Mouse (Mus musculus): ENCODE measurements around the gene Ociad1. TPM values are rescaled to one million over a fixed set of nuclear protein-coding genes. Genes with fewer than 3 reads are reported as not detected.
"Not testable (repeated sequence)": the region's sequence is repeated elsewhere in the genome, so short reads cannot be mapped to it uniquely, and the experiment has no call there.

The Ociad1 gene
- polyA plus RNA-seq, 1 experiment from 2014 or later = 374 TPM

GRCm38 (mm10) chr5:73314654-73315053, 22.1 kb downstream of the Ociad1 start:
- no peak for ATAC-seq
- Histone ChIP-seq H3K4me1 (ENCODE audit: control insufficient read depth, insufficient read depth, low read length) (no peaks in the 10 kb centered on the region), H3K4me3 (ENCODE audit: low read depth, low read length) (no peak overlapping the region), H3K9ac (ENCODE audit: low read depth, low read length) (no peak overlapping the region), H3K36me3 (ENCODE audit: control insufficient read depth, insufficient read depth, low read length) (peaks cover 32% of the 10 kb centered on the region), H3K9me3 (replicated peaks; ENCODE audit: control insufficient read depth, low read length, poor library complexity, severe bottlenecking) (no peaks in the 10 kb centered on the region), H3K27me3 (ENCODE audit: control insufficient read depth, insufficient read depth, low read depth, low read length) (no peaks in the 10 kb centered on the region), H3K27ac (ENCODE audit: low read length) (no peak overlapping the region), H3K4me2 (ENCODE audit: low read length) (no peak overlapping the region)
- WGBS = 91% methylated on average over 2 of the region's 2 CpGs

GRCm38 (mm10) chr5:73319306-73319705, 26.7 kb downstream of the Ociad1 start:
- WGBS = 92% methylated on average over 5 of the region's 5 CpGs
- peaks cover 8% of the 10 kb centered on the region for H3K36me3 ChIP-seq (ENCODE audit: control insufficient read depth, insufficient read depth, low read length)
- no peak overlapping the region for H3K4me2 ChIP-seq (ENCODE audit: low read length)
- no peak overlapping the region for H3K4me3 ChIP-seq (ENCODE audit: low read depth, low read length)
- H3K9ac ChIP-seq (ENCODE audit: low read depth, low read length) = no peak overlapping the region
- no peak overlapping the region for H3K27ac ChIP-seq (ENCODE audit: low read length)
- no peaks in the 10 kb centered on the region for H3K27me3 ChIP-seq (ENCODE audit: control insufficient read depth, insufficient read depth, low read depth, low read length)
- no peaks in the 10 kb centered on the region for H3K4me1 ChIP-seq (ENCODE audit: control insufficient read depth, insufficient read depth, low read length)
- no peak for ATAC-seq
- H3K9me3 ChIP-seq (replicated peaks; ENCODE audit: control insufficient read depth, low read length, poor library complexity, severe bottlenecking) = no peaks in the 10 kb centered on the region

- not testable (repeated sequence) for H3K4me2 ChIP-seq (ENCODE audit: low read length); H3K36me3 ChIP-seq (ENCODE audit: control insufficient read depth, insufficient read depth, low read length); H3K27ac ChIP-seq (ENCODE audit: low read length); H3K9ac ChIP-seq (ENCODE audit: low read depth, low read length); H3K9me3 ChIP-seq (replicated peaks; ENCODE audit: control insufficient read depth, low read length, poor library complexity, severe bottlenecking); H3K4me3 ChIP-seq (ENCODE audit: low read depth, low read length); H3K27me3 ChIP-seq (ENCODE audit: control insufficient read depth, insufficient read depth, low read depth, low read length); ATAC-seq; H3K4me1 ChIP-seq (ENCODE audit: control insufficient read depth, insufficient read depth, low read length)
- WGBS = 86% methylated on average over 1 of the region's 1 CpGs
These were observed 30.1 kb downstream of the Ociad1 start for GRCm38 (mm10) chr5:73322684-73323083.

- no peaks in the 10 kb centered on the region for H3K27me3 ChIP-seq (ENCODE audit: control insufficient read depth, insufficient read depth, low read depth, low read length)
- no peak overlapping the region for H3K27ac ChIP-seq (ENCODE audit: low read length)
- WGBS = 89% methylated on average over 5 of the region's 5 CpGs
- no peak overlapping the region for H3K4me3 ChIP-seq (ENCODE audit: low read depth, low read length)
- no peak overlapping the region for H3K9ac ChIP-seq (ENCODE audit: low read depth, low read length)
- no peak overlapping the region for H3K4me2 ChIP-seq (ENCODE audit: low read length)
- H3K4me1 ChIP-seq (ENCODE audit: control insufficient read depth, insufficient read depth, low read length) = no peaks in the 10 kb centered on the region
- H3K9me3 ChIP-seq (replicated peaks; ENCODE audit: control insufficient read depth, low read length, poor library complexity, severe bottlenecking) = no peaks in the 10 kb centered on the region
- H3K36me3 ChIP-seq (ENCODE audit: control insufficient read depth, insufficient read depth, low read length) = no peaks in the 10 kb centered on the region; the same call in 1 of the 2 replicates
- no peak for ATAC-seq
These were observed 31.0 kb downstream of the Ociad1 start for GRCm38 (mm10) chr5:73323602-73324001.

GRCm38 (mm10) chr5:73324526-73325170, 32.1 kb downstream of the Ociad1 start:
- ATAC-seq = no peak

GRCm38 (mm10) chr5:73331002-73331401, 38.4 kb downstream of the Ociad1 start:
- no peak overlapping the region for H3K27ac ChIP-seq (ENCODE audit: low read length)
- H3K36me3 ChIP-seq (ENCODE audit: control insufficient read depth, insufficient read depth, low read length) = no peaks in the 10 kb centered on the region; the same call in 1 of the 2 replicates
- no peak overlapping the region for H3K4me3 ChIP-seq (ENCODE audit: low read depth, low read length)
- H3K27me3 ChIP-seq (ENCODE audit: control insufficient read depth, insufficient read depth, low read depth, low read length) = no peaks in the 10 kb centered on the region
- no peak for ATAC-seq
- H3K9me3 ChIP-seq (replicated peaks; ENCODE audit: control insufficient read depth, low read length, poor library complexity, severe bottlenecking) = no peaks in the 10 kb centered on the region
- 45% methylated on average over 4 of the region's 4 CpGs for WGBS
- no peak overlapping the region for H3K9ac ChIP-seq (ENCODE audit: low read depth, low read length)
- no peak overlapping the region for H3K4me2 ChIP-seq (ENCODE audit: low read length)
- H3K4me1 ChIP-seq (ENCODE audit: control insufficient read depth, insufficient read depth, low read length) = no peaks in the 10 kb centered on the region

More at GRCm38 (mm10) chr5:73324526-73325170, 32.1 kb downstream of the Ociad1 start:
- H3K4me3 ChIP-seq (ENCODE audit: low read depth, low read length) = no peak overlapping the region
- H3K4me2 ChIP-seq (ENCODE audit: low read length) = no peak overlapping the region
- H3K27ac ChIP-seq (ENCODE audit: low read length) = no peak overlapping the region
- no peaks in the 10 kb centered on the region for H3K9me3 ChIP-seq (replicated peaks; ENCODE audit: control insufficient read depth, low read length, poor library complexity, severe bottlenecking)
- WGBS = 86% methylated on average over 8 of the region's 8 CpGs
- H3K9ac ChIP-seq (ENCODE audit: low read depth, low read length) = no peak overlapping the region
- no peaks in the 10 kb centered on the region for H3K27me3 ChIP-seq (ENCODE audit: control insufficient read depth, insufficient read depth, low read depth, low read length)
- no peaks in the 10 kb centered on the region; the same call in 1 of the 2 replicates for H3K36me3 ChIP-seq (ENCODE audit: control insufficient read depth, insufficient read depth, low read length)
- H3K4me1 ChIP-seq (ENCODE audit: control insufficient read depth, insufficient read depth, low read length) = no peaks in the 10 kb centered on the region

GRCm38 (mm10) chr5:73336448-73336847, 43.9 kb downstream of the Ociad1 start:
- no peaks in the 10 kb centered on the region for H3K9me3 ChIP-seq (replicated peaks; ENCODE audit: control insufficient read depth, low read length, poor library complexity, severe bottlenecking)
- H3K27me3 ChIP-seq (ENCODE audit: control insufficient read depth, insufficient read depth, low read depth, low read length) = no peaks in the 10 kb centered on the region
- no peak for ATAC-seq
- H3K36me3 ChIP-seq (ENCODE audit: control insufficient read depth, insufficient read depth, low read length) = no peaks in the 10 kb centered on the region; the same call in 1 of the 2 replicates
- no peak overlapping the region for H3K9ac ChIP-seq (ENCODE audit: low read depth, low read length)
- H3K4me1 ChIP-seq (ENCODE audit: control insufficient read depth, insufficient read depth, low read length) = peaks cover 8% of the 10 kb centered on the region
- WGBS = 90% methylated on average over 5 of the region's 5 CpGs
- H3K4me3 ChIP-seq (ENCODE audit: low read depth, low read length) = no peak overlapping the region
- no peak overlapping the region for H3K4me2 ChIP-seq (ENCODE audit: low read length)
- no peak overlapping the region for H3K27ac ChIP-seq (ENCODE audit: low read length)

- peak overlapping the region; percentile 75 for H3K9ac ChIP-seq (ENCODE audit: low read depth, low read length)
- H3K4me3 ChIP-seq (ENCODE audit: low read depth, low read length) = peak overlapping the region; percentile 63
- H3K4me2 ChIP-seq (ENCODE audit: low read length) = peak overlapping the region; percentile 78
- H3K27ac ChIP-seq (ENCODE audit: low read length) = peak overlapping the region; percentile 76
- no peaks in the 10 kb centered on the region for H3K27me3 ChIP-seq (ENCODE audit: control insufficient read depth, insufficient read depth, low read depth, low read length)
- ATAC-seq = peak; percentile 82
- no peaks in the 10 kb centered on the region for H3K36me3 ChIP-seq (ENCODE audit: control insufficient read depth, insufficient read depth, low read length)
- H3K4me1 ChIP-seq (ENCODE audit: control insufficient read depth, insufficient read depth, low read length) = peaks cover 8% of the 10 kb centered on the region
- 2% methylated on average over 33 of the region's 41 CpGs for WGBS
- H3K9me3 ChIP-seq (replicated peaks; ENCODE audit: control insufficient read depth, low read length, poor library complexity, severe bottlenecking) = no peaks in the 10 kb centered on the region
These were observed 45.6 kb downstream of the Ociad1 start for GRCm38 (mm10) chr5:73337961-73338831.

- ATAC-seq = peak; percentile 54
- H3K4me3 ChIP-seq (ENCODE audit: low read depth, low read length) = peak overlapping the region; percentile 63
- peak overlapping the region; percentile 75 for H3K9ac ChIP-seq (ENCODE audit: low read depth, low read length)
- 41% methylated on average over 14 of the region's 14 CpGs for WGBS
- peaks cover 8% of the 10 kb centered on the region for H3K4me1 ChIP-seq (ENCODE audit: control insufficient read depth, insufficient read depth, low read length)
- H3K27ac ChIP-seq (ENCODE audit: low read length) = peak overlapping the region; percentile 76; the same call in 1 of the 2 replicates
- no peaks in the 10 kb centered on the region for H3K27me3 ChIP-seq (ENCODE audit: control insufficient read depth, insufficient read depth, low read depth, low read length)
- H3K9me3 ChIP-seq (replicated peaks; ENCODE audit: control insufficient read depth, low read length, poor library complexity, severe bottlenecking) = no peaks in the 10 kb centered on the region
- H3K36me3 ChIP-seq (ENCODE audit: control insufficient read depth, insufficient read depth, low read length) = no peaks in the 10 kb centered on the region
- peak overlapping the region; percentile 78 for H3K4me2 ChIP-seq (ENCODE audit: low read length)
These were observed 46.2 kb downstream of the Ociad1 start for GRCm38 (mm10) chr5:73338832-73339163.
